Mouse (Mus musculus) embryonic facial prominence, embryonic 11.5 days (tissue): ENCODE measurements around the gene Fam243. TPM values are rescaled to one million over a fixed set of nuclear protein-coding genes. Genes with fewer than 3 reads are reported as not detected.

Source experiments
- ATAC-seq: fragments of 200-750 bp; cut with Nextera tagmentation; replicated peaks from 2 replicates; pipeline ENCODE4 v1.8.0; 2017; ENCODE audit warnings: low read depth; ENCODE audit not compliant: insufficient number of reproducible peaks, low FRiP score, low TSS enrichment
- DNase-seq: peaks from one replicate; pipeline ENCODE4 v3.0.0-alpha.2; 2015; ENCODE audit warnings: low spot score
- H3K27ac ChIP-seq: fragments of 300-500 bp; sonication (generic); replicated peaks from 2 replicates; pipeline ENCODE4 v1.5.1; 2014; ENCODE audit warnings: mild to moderate bottlenecking, low read depth, low read length, control low read depth
- H3K27me3 ChIP-seq: fragments of 300-500 bp; sonication (generic); 2 replicates; pipeline ENCODE4 v1.6.1; 2014; ENCODE audit warnings: mild to moderate bottlenecking, low read length, moderate library complexity, mixed read lengths; ENCODE audit not compliant: control insufficient read depth, insufficient read depth
- H3K36me3 ChIP-seq: fragments of 300-500 bp; sonication (generic); replicated peaks from 2 replicates; pipeline ENCODE4 v1.6.1; 2014; ENCODE audit warnings: low read depth, mild to moderate bottlenecking, low read length, moderate library complexity, mixed read lengths; ENCODE audit not compliant: control insufficient read depth, insufficient read depth
- H3K4me1 ChIP-seq: fragments of 300-500 bp; sonication (generic); 2 replicates; pipeline ENCODE4 v1.6.1; 2014; ENCODE audit warnings: low read length, mixed read lengths; ENCODE audit not compliant: control insufficient read depth, insufficient read depth
- H3K4me2 ChIP-seq: fragments of 300-500 bp; sonication (generic); 2 replicates; pipeline ENCODE4 v1.6.1; 2014; ENCODE audit warnings: low read depth, mild to moderate bottlenecking, control low read depth, low read length, moderate library complexity
- H3K4me3 ChIP-seq: fragments of 300-500 bp; sonication (generic); 2 replicates; pipeline ENCODE4 v1.5.1; 2014; ENCODE audit warnings: low read depth, low read length, control low read depth
- H3K9ac ChIP-seq: fragments of 300-500 bp; sonication (generic); replicated peaks from 2 replicates; pipeline ENCODE4 v1.6.1; 2014; ENCODE audit warnings: mild to moderate bottlenecking, control low read depth, low read length
- H3K9me3 ChIP-seq: fragments of 300-500 bp; sonication (generic); replicated peaks from 2 replicates; pipeline ENCODE4 v1.6.1; 2016; ENCODE audit warnings: mild to moderate bottlenecking, low read length, inconsistent platforms, mixed read lengths; ENCODE audit not compliant: control insufficient read depth
- WGBS: fragments of 180-500 bp; shearing (Covaris S2); extraction: QIAGEN DNeasy Blood & Tissue Kit; methylation state at CpG from one replicate; pipeline ENCODE4 v1.1.7; 2014; 5-methylcytosine and 5-hydroxymethylcytosine counted together
- polyA plus RNA-seq: library from polyadenylated mRNA; unstranded; fragments of >200 nt; fragmentation: Nextera tagmentation; extraction: Ambion mirVana; gene quantifications from 2 replicates; pipeline ENCODE4 v1.2.1, GENCODE M21; 2014

The Fam243 gene
- polyA plus RNA-seq = 0.07 TPM in 1 of 2 replicates, not detected in the other

DNA sequence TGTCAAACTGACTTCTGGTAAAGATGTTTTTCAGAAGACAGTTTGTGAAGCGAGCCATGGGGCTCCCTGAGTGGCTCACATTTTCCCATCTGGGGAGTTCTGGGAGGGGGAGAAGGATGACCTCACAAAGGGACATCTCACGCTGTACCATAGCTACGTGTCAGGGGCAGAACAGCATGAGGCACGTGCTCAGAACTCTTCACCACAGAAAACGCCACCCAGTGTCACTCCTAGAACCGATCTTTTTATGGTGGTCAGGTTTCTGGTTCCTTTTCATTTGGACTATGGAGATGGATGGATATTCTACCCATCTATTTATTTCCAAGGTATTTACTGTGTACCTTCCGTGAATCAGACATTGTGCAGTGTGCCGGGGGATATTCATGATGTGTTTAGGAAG lies at the start of gene Fam243:
TSS of gene Fam243 (minus strand) at position 101 of the 400 bp plus-strand sequence.
- no peak for DNase-seq
- Histone ChIP-seq H3K27me3 (no peaks in the 10 kb centered on the region), H3K4me2 (no peak within 1 kb of the TSS), H3K4me1 (no peaks in the 10 kb centered on the region), H3K4me3 (no peak within 1 kb of the TSS), H3K27ac (no peak within 1 kb of the TSS), H3K36me3 (no peaks in the 10 kb centered on the region; the same call in 1 of the 2 replicates), H3K9me3 (no peaks in the 10 kb centered on the region), H3K9ac (no peak within 1 kb of the TSS)
- WGBS = 93% methylated on average over 8 of the region's 8 CpGs
- no peak for ATAC-seq

DNA sequence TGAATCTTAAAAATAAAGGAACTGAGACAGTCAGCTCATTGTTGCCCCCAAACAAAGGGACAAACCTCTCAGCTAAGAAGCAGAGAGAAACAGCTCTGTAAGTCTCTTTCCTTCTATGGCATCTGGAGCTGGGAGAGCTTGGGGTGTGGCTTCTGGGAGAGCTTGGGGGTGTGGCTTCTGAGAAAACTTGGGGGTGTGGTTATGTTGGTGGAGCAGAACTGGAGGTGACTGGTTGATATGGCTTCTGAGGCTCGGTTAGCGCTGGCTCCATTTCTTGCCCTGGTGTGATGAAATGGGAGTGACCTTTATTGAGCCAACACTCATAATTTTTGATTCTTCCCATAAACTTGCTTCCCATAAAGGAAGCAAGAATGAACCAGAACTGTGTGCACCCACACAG lies 48.0 kb upstream of the Fam243 start:
- DNase-seq = peak; percentile 44
- 0 out of 2 replicates have a peak, but pooled peaks have one; percentile 23 for ATAC-seq
- H3K27ac ChIP-seq = no peak overlapping the region
- 52% methylated on average over 2 of the region's 2 CpGs for WGBS
- no peak overlapping the region for H3K9ac ChIP-seq
- H3K27me3 ChIP-seq = no peaks in the 10 kb centered on the region
- H3K4me1 ChIP-seq = peaks cover 2% of the 10 kb centered on the region; the same call in 1 of the 2 replicates
- H3K4me2 ChIP-seq = no peak overlapping the region
- no peaks in the 10 kb centered on the region for H3K36me3 ChIP-seq
- H3K4me3 ChIP-seq = no peak overlapping the region
- no peaks in the 10 kb centered on the region for H3K9me3 ChIP-seq

DNA sequence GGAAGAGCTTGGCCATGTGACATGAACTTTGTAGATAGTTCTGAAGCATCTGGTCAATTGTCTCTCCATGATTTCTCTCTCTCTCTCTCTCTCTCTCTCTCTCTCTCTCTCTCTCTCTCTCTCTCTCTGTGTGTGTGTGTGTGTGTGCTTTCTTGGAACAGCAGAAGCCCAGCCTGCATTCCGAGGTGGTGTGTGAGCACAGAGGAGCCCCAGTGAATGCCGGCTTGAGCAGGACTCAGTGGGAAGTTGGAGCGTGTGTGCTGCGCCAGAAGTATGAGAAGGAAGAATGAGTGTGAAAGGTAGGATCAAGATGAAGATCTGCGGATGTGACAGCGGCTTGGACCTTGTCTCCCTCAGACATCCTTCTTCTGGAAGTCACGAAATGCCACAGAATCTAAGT lies 44.2 kb upstream of the Fam243 start:
- no peaks in the 10 kb centered on the region for H3K4me1 ChIP-seq
- H3K36me3 ChIP-seq = no peaks in the 10 kb centered on the region
- no peaks in the 10 kb centered on the region for H3K27me3 ChIP-seq
- no peak overlapping the region for H3K9ac ChIP-seq
- ATAC-seq (no peak), DNase-seq (no peak)
- H3K9me3 ChIP-seq = no peaks in the 10 kb centered on the region
- H3K4me3 ChIP-seq = no peak overlapping the region
- H3K4me2 ChIP-seq = no peak overlapping the region
- WGBS = 63% methylated on average over 7 of the region's 7 CpGs
- no peak overlapping the region for H3K27ac ChIP-seq

DNA sequence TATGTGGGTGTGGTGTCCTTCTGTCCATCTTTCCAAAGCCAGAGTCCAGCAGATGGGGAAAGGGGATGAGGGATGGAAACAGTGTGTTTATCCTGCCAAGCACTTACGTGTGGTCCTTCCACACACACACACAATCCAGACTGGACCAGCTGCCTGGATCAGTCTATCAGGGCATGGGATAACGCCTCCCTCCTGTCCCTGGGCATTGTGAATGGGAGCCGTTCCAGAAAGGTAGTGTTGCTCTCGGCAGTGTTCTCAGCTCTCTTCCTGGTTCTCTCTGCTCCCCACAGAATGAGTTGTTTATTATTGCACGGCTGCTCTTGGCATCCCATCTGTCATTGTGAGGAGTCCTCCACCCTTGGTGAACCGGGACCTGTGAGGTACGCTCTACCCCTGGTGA lies 39.5 kb upstream of the Fam243 start:
- no peak for DNase-seq
- H3K9ac ChIP-seq = no peak overlapping the region
- H3K9me3 ChIP-seq = no peaks in the 10 kb centered on the region
- H3K4me3 ChIP-seq = no peak overlapping the region
- no peaks in the 10 kb centered on the region for H3K27me3 ChIP-seq
- H3K4me2 ChIP-seq = no peak overlapping the region
- WGBS = 78% methylated on average over 7 of the region's 7 CpGs
- no peaks in the 10 kb centered on the region for H3K36me3 ChIP-seq
- ATAC-seq = no peak
- no peaks in the 10 kb centered on the region for H3K4me1 ChIP-seq
- H3K27ac ChIP-seq = no peak overlapping the region

DNA sequence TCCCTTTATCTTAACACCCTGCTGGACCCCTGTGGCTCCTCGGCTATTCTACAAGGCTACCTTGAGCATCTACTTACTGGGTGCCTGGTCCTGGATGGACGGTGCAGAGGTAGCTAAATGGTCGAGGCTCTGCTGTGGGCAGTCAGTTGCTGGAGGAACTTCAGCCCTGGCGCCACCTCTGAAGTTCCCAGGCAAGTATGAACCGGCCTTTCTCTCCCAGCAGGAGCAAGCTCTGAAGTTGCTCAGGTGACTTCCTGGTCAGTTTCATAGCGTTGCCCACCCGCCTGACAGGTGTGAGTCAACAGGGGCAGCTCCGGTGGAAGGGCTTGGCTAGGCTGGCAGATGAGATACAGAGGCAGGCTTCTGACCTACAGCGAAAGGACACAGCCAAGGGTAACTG lies 38.0 kb upstream of the Fam243 start, which contains the start of gene Kcne1:
TSS of gene Kcne1 (minus strand) at position 240 of the 400 bp plus-strand sequence.
- Histone ChIP-seq H3K9ac (no peak within 1 kb of the TSS), H3K9me3 (no peaks in the 10 kb centered on the region), H3K4me3 (no peak within 1 kb of the TSS), H3K4me1 (no peaks in the 10 kb centered on the region), H3K4me2 (no peak within 1 kb of the TSS), H3K27ac (no peak within 1 kb of the TSS), H3K27me3 (no peaks in the 10 kb centered on the region), H3K36me3 (no peaks in the 10 kb centered on the region)
- DNase-seq (no peak), ATAC-seq (0 out of 2 replicates have a peak, but pooled peaks have one; percentile 6)
- 53% methylated on average over 9 of the region's 9 CpGs for WGBS

DNA sequence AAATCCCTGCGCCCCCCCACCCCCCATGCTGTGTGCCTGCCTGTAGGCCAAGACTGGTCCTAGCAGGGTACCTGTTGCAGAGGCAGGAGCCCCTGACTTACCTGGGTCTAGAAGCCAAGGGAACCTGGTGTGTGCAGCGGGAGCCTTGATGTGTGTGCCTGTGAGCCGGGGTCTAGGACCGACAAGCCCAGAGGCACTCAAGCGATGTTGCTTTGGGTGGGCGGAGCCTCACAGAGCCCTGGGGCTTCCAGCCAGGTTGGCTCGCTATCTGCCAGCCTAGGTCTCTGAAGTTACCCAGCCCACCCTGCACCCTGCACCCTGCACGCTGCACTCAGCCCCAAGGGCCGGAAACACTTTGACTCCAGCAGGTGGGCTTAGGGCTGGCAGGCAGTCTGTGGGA lies 37.5 kb upstream of the Fam243 start:
- ATAC-seq = 0 out of 2 replicates have a peak, but pooled peaks have one; percentile 17
- no peak overlapping the region for H3K4me3 ChIP-seq

DNA sequence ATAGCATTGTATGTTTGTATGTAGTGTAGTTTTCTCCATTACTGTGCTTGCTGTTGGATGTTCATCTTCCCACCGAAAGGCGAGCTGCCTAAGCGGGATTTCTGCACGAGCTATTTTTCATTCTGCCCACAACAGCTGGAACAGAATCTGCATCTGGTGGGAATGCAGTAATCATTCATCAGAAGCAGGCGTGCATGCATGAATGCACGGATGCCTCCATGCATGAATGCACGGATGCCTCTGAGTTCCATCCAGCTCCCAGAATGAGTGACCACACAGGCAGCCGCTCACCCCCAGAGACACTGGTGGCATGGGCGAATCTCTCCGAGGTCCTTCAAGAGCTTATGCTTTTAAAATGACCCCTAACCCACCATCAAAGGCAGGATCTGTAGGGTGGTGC lies 36.3 kb upstream of the Fam243 start:
- Histone ChIP-seq H3K9ac (no peak overlapping the region), H3K4me3 (no peak overlapping the region), H3K36me3 (no peaks in the 10 kb centered on the region), H3K27me3 (no peaks in the 10 kb centered on the region), H3K4me1 (no peaks in the 10 kb centered on the region), H3K27ac (no peak overlapping the region), H3K4me2 (no peak overlapping the region), H3K9me3 (no peaks in the 10 kb centered on the region)
- 65% methylated on average over 10 of the region's 10 CpGs for WGBS
- DNase-seq (no peak), ATAC-seq (no peak)

More for the DNA sequence above, 37.5 kb upstream of the Fam243 start:
- Histone ChIP-seq H3K27ac (no peak overlapping the region), H3K9me3 (no peaks in the 10 kb centered on the region), H3K4me1 (no peaks in the 10 kb centered on the region), H3K27me3 (no peaks in the 10 kb centered on the region), H3K36me3 (no peaks in the 10 kb centered on the region), H3K9ac (no peak overlapping the region), H3K4me2 (no peak overlapping the region)
- DNase-seq = peak; percentile 26
- WGBS = 11% methylated on average over 9 of the region's 9 CpGs

DNA sequence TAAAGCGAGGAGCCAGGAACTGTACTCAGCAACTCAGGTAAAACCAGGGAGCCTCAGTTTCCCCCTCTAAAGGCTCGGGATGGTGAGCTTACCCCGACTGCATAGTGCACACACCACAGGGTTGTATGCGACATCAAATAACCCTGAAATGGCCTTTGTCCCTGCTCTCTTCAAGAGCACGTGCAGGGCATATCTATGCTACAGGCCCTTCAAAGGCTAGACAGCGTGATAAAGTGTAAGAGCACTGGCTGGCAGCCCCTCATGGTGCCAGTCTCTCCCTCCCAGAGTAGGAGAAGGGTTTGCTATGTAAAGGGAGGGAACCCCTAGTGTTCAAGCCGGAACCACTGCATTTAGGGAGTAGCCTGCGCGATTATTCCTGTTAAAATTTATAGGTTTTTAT lies 35.8 kb upstream of the Fam243 start:
- 75% methylated on average over 9 of the region's 9 CpGs for WGBS
- Histone ChIP-seq H3K4me3 (no peak overlapping the region), H3K4me2 (no peak overlapping the region), H3K27ac (no peak overlapping the region), H3K9ac (no peak overlapping the region), H3K9me3 (no peaks in the 10 kb centered on the region), H3K4me1 (no peaks in the 10 kb centered on the region), H3K36me3 (no peaks in the 10 kb centered on the region), H3K27me3 (no peaks in the 10 kb centered on the region)
- ATAC-seq (no peak), DNase-seq (no peak)
